Mouse (Mus musculus): ENCODE results near the gene Cpm. TPM values are rescaled to one million over a fixed set of nuclear protein-coding genes. Genes with fewer than 3 reads are reported as not detected.

Cpm gene
- polyA plus RNA-seq, 1 experiment from 2014 or later = 3.1 TPM

- ATAC-seq (ENCODE audit: low FRiP score) = no peak
- H3K36me3 ChIP-seq = no peaks in the 10 kb centered on the region
- WGBS = 83% methylated on average over 14 of the region's 15 CpGs
Measured at GRCm38 (mm10) chr10:117605283-117606243, 23.7 kb upstream of the Cpm start.

DNA sequence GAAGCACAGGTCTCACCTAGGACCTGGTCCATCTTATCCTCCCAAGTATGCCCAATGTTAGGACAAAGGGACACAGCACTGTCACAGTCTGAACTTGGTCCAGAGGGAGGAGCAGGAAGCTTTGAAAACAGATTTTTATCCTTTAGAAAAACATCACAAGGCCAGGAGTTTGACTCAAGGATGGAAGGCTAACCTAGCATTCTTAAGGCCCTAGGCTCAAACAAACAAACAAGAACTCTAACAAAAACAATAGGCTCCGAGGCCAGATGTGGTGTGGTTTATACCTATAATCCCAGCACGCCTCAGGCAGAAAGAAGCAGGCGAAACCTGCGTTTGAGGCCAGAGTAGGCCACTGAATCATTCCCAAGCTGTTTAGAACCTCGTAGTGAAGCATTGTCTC lies 22.9 kb upstream of the Cpm start:
- Histone ChIP-seq H3K9ac (no peak overlapping the region), H3K27ac (no peak overlapping the region), H3K9me3 (no peaks in the 10 kb centered on the region), H3K4me2 (no peak overlapping the region), H3K4me3 (no peak overlapping the region), H3K4me1 (replicated peaks) (no peaks in the 10 kb centered on the region), H3K36me3 (no peaks in the 10 kb centered on the region), H3K27me3 (no peaks in the 10 kb centered on the region)
- 82% methylated on average over 5 of the region's 5 CpGs for WGBS
- no peak for ATAC-seq (ENCODE audit: low FRiP score)

More at GRCm38 (mm10) chr10:117605283-117606243, 23.7 kb upstream of the Cpm start:
- H3K4me1 ChIP-seq (replicated peaks) = no peaks in the 10 kb centered on the region
- H3K9ac ChIP-seq = no peak overlapping the region
- no peaks in the 10 kb centered on the region for H3K27me3 ChIP-seq
- H3K4me2 ChIP-seq = no peak overlapping the region
- H3K27ac ChIP-seq = no peak overlapping the region
- no peak overlapping the region for H3K4me3 ChIP-seq
- no peaks in the 10 kb centered on the region for H3K9me3 ChIP-seq

DNA sequence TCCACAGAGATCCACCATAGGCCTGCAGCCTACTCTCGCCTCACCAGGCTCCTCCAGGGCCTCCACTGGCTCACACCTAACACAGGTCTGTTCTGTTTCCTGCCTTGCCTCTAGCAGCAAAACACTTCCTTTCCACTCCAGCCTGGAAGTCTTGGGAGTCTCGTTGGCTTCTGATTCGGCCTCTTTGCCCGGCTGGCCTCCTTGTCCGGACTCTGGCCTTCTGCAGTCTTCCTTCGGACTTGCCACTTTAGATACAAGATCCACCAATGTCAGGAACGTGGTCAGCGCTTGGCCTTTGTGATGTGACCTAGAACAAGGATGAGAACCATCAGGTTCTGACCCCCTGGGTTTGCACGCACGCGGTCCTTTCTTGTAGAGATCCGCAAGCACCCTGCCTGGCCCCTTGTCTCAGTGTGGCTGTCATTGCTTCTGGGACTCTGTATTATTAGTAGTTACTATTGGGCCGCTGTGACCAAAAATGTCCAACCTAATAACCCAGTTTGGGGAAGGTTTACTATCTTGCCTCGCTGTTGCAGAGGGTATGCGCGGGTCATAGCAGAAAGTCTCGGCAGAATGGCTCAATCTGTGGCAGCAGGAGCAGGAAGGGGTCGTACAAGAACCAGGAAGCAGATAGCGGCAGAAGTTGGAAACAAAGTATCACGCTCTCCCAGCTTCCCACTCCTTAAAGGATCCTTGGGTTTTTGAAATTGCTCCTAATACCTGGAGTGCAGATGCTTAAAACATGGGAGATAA lies 22.1 kb upstream of the Cpm start:
- H3K27me3 ChIP-seq = no peaks in the 10 kb centered on the region
- no peak overlapping the region for H3K4me3 ChIP-seq
- no peaks in the 10 kb centered on the region for H3K9me3 ChIP-seq
- H3K4me2 ChIP-seq = no peak overlapping the region
- no peaks in the 10 kb centered on the region for H3K36me3 ChIP-seq
- no peak overlapping the region for H3K27ac ChIP-seq
- no peak for ATAC-seq (ENCODE audit: low FRiP score)
- no peaks in the 10 kb centered on the region for H3K4me1 ChIP-seq (replicated peaks)
- 95% methylated on average over 20 of the region's 20 CpGs for WGBS
- no peak overlapping the region for H3K9ac ChIP-seq

- no peak overlapping the region for H3K9ac ChIP-seq
- H3K4me2 ChIP-seq = no peak overlapping the region
- no peak for ATAC-seq (ENCODE audit: low FRiP score)
- no peaks in the 10 kb centered on the region for H3K36me3 ChIP-seq
- H3K4me1 ChIP-seq (replicated peaks) = no peaks in the 10 kb centered on the region
- no peak overlapping the region for H3K27ac ChIP-seq
- no peak overlapping the region for H3K4me3 ChIP-seq
- H3K9me3 ChIP-seq = no peaks in the 10 kb centered on the region
- WGBS = 95% methylated on average over 10 of the region's 10 CpGs
- H3K27me3 ChIP-seq = no peaks in the 10 kb centered on the region
Measured at GRCm38 (mm10) chr10:117607804-117608279, 21.5 kb upstream of the Cpm start.

DNA sequence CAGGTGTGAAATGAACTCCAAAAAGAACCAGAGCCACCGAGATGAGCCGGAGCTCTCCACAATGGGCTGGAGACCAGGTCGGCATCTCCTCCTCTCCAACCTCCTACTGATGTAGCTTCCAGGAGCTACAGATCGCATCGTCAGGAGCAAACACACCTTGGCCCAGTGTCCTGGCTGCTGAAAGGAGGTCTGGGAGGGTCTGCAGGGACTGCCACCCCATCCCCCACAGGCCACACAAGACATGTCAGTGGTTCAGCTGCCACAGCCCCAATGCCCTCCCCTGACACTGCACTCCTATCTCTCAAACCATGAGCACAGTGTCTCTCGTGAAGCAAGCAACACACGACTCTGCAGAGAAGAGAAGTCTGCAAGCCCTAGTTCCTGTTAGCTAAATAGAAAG lies 20.8 kb upstream of the Cpm start:
- Histone ChIP-seq H3K4me3 (no peak overlapping the region), H3K36me3 (no peaks in the 10 kb centered on the region), H3K4me1 (replicated peaks) (no peaks in the 10 kb centered on the region), H3K4me2 (no peak overlapping the region), H3K9me3 (no peaks in the 10 kb centered on the region), H3K27ac (no peak overlapping the region), H3K27me3 (no peaks in the 10 kb centered on the region), H3K9ac (no peak overlapping the region)
- ATAC-seq (ENCODE audit: low FRiP score) = no peak
- WGBS = 96% methylated on average over 7 of the region's 7 CpGs

- no peaks in the 10 kb centered on the region for H3K27me3 ChIP-seq
- H3K27ac ChIP-seq = no peak overlapping the region
- no peak overlapping the region for H3K9ac ChIP-seq
- H3K9me3 ChIP-seq = no peaks in the 10 kb centered on the region
- H3K4me3 ChIP-seq = no peak overlapping the region
- H3K4me1 ChIP-seq (replicated peaks) = no peaks in the 10 kb centered on the region
- no peaks in the 10 kb centered on the region for H3K36me3 ChIP-seq
- H3K4me2 ChIP-seq = no peak overlapping the region
- WGBS = 94% methylated on average over 7 of the region's 7 CpGs
- no peak for ATAC-seq (ENCODE audit: low FRiP score)
Measured at GRCm38 (mm10) chr10:117608988-117609809, 20.1 kb upstream of the Cpm start.

- no peaks in the 10 kb centered on the region for H3K27me3 ChIP-seq
- H3K9ac ChIP-seq = no peak overlapping the region
- H3K4me2 ChIP-seq = no peak overlapping the region
- H3K27ac ChIP-seq = no peak overlapping the region
- H3K4me3 ChIP-seq = no peak overlapping the region
- no peaks in the 10 kb centered on the region for H3K9me3 ChIP-seq
- no peaks in the 10 kb centered on the region for H3K4me1 ChIP-seq (replicated peaks)
- WGBS = 89% methylated on average over 6 of the region's 6 CpGs
- no peaks in the 10 kb centered on the region for H3K36me3 ChIP-seq
- no peak for ATAC-seq (ENCODE audit: low FRiP score)
Measured at GRCm38 (mm10) chr10:117609810-117610090, 19.6 kb upstream of the Cpm start.

- no peaks in the 10 kb centered on the region for H3K36me3 ChIP-seq
- no peak overlapping the region for H3K4me2 ChIP-seq
- H3K27ac ChIP-seq = no peak overlapping the region
- H3K4me3 ChIP-seq = no peak overlapping the region
- no peaks in the 10 kb centered on the region for H3K9me3 ChIP-seq
- WGBS = 92% methylated on average over 5 of the region's 5 CpGs
- no peak overlapping the region for H3K9ac ChIP-seq
- no peak for ATAC-seq (ENCODE audit: low FRiP score)
- no peaks in the 10 kb centered on the region for H3K4me1 ChIP-seq (replicated peaks)
- H3K27me3 ChIP-seq = no peaks in the 10 kb centered on the region
Measured at GRCm38 (mm10) chr10:117610160-117610764, 19.0 kb upstream of the Cpm start.

DNA sequence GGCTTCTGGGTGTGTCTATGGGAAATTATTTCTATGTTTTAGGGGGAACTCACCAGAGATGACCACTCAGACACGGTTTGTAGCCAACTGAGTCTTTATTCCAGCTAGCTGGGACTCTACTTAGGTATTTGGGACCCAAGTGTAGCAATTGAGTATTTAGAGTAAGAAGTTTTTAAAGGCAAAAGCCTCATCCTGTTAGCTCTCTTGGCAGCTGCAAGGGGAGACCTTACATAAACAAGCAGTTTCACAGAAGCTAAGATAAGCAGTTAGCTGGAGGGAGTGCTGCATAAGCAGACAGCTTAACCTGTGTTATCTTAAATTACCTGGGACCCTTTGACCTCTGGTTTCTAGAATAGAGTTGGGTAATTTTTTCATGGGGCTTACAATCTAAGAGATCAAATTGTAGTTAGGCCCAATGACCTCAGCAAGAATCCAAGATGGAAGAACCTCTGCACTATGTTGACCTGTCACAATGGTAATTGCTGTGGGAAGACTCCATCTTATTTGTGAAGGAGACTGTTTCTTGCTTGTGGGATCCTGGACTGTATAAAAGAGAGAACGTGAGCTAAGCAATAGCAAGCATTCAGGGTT lies 18.4 kb upstream of the Cpm start:
- no peak for ATAC-seq (ENCODE audit: low FRiP score)
- H3K4me3 ChIP-seq = no peak overlapping the region

DNA sequence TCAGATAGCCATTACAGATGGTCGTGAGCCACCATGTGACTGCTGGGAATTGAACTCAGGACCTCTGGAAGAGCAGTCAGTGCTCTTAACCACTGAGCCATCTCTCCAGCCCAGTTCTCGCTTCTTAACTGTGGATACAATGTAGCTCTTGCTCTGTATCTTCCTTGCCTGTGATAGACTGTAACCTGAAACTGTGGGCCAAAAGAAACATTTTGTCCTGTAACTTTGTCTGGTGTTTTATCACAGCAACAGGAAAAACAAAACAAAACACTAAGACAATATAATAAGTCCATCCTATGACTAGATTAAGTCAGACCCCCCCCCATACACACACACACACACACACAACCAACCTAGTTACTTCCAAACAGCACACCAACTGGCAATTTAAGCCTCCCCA lies 17.8 kb upstream of the Cpm start:
- no peak for ATAC-seq (ENCODE audit: low FRiP score)
- H3K27ac ChIP-seq = no peak overlapping the region
- no peaks in the 10 kb centered on the region for H3K36me3 ChIP-seq
- no peak overlapping the region for H3K9ac ChIP-seq
- H3K4me3 ChIP-seq = no peak overlapping the region
- H3K4me1 ChIP-seq (replicated peaks) = no peaks in the 10 kb centered on the region
- no peaks in the 10 kb centered on the region for H3K9me3 ChIP-seq
- no peaks in the 10 kb centered on the region for H3K27me3 ChIP-seq
- WGBS = 90% methylated on average over 2 of the region's 2 CpGs
- no peak overlapping the region for H3K4me2 ChIP-seq

More for the DNA sequence above, 18.4 kb upstream of the Cpm start:
- H3K4me1 ChIP-seq (replicated peaks) = no peaks in the 10 kb centered on the region
- no peak overlapping the region for H3K9ac ChIP-seq
- H3K27me3 ChIP-seq = no peaks in the 10 kb centered on the region
- H3K27ac ChIP-seq = no peak overlapping the region
- no peak overlapping the region for H3K4me2 ChIP-seq
- H3K9me3 ChIP-seq = no peaks in the 10 kb centered on the region
- no peaks in the 10 kb centered on the region for H3K36me3 ChIP-seq
- 92% methylated on average over 2 of the region's 2 CpGs for WGBS

GRCm38 (mm10) chr10:117611976-117612375 lies 17.3 kb upstream of the Cpm start:
- no peaks in the 10 kb centered on the region for H3K4me1 ChIP-seq (replicated peaks)
- no peak overlapping the region for H3K9ac ChIP-seq
- no peaks in the 10 kb centered on the region for H3K9me3 ChIP-seq
- no peaks in the 10 kb centered on the region for H3K27me3 ChIP-seq
- no peak overlapping the region for H3K4me2 ChIP-seq
- 79% methylated on average over 2 of the region's 2 CpGs for WGBS
- no peak overlapping the region for H3K4me3 ChIP-seq
- no peak for ATAC-seq (ENCODE audit: low FRiP score)
- H3K27ac ChIP-seq = no peak overlapping the region
- no peaks in the 10 kb centered on the region for H3K36me3 ChIP-seq
